ENCODE assay signal across 28 mouse cellular contexts in the genomic region with DNA sequence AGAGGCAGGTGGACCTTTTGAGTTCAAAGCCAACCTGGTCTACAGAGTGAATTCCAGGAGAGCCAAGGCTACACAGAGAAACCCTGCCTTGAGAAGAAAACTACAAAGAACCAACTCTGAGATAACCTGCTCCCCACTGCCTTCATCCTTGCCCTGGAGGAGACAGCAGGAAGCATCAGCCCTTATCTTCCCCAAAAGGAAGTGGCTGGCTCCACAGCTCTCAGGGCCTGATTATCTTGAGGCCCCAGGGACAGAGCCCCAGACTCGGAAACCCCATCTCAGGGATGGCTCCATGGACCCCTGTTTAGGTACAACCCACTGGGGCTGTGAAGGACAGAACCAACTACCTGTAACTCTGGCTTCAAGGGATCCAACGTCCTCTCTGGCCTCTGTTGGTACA. TPM values are rescaled to one million over a fixed set of nuclear protein-coding genes. Genes with fewer than 3 reads are reported as not detected.
A peak's percentile ranks its signal among the peaks of the same experiment; 100 is the strongest.
DNase-seq lines count a peak whose midpoint lies in the region; ATAC-seq and TF ChIP-seq lines count a peak whose summit lies in the region.
"Had no signal": no experiment of that assay in that cellular context is flagged by ENCODE, and none has a peak within 500 bp of the region (broad histone marks: within the 10 kb centered on the region; RNA-seq: fewer than 3 reads in every experiment).

No protein-coding gene starts in this region.

- no peak for DNase-seq in heart, embryonic 10.5 days (ENCODE audit: low spot score)
- DNase-seq in G1E (ENCODE audit: low spot score) (no peak), adipocyte (ENCODE audit: low spot score) (no peak)
- no peak for DNase-seq in embryonic facial prominence, embryonic 10.5 days (ENCODE audit: low spot score)
- DNase-seq in liver, embryonic 13.5 days = no peak
- DNase-seq in kidney, postnatal 10 days = no peak
- DNase-seq in frontal cortex, postnatal 10 days (ENCODE audit: low spot score in 2 of 2) = no peak
- DNase-seq: adrenal gland, postnatal 25 days; cerebellum, adult 11-12 months; cerebellum, postnatal 10 days; gastrocnemius, postnatal 25 days; heart, adult 2 months; kidney, adult 9 months; kidney, postnatal 14 days; lung, postnatal 36 days; right cerebral cortex, postnatal 14 days; thymus, postnatal 4 days had no signal

- H3K36me3 ChIP-seq in heart, embryonic 10.5 days = no peaks in the 10 kb centered on the region
- H3K36me3 ChIP-seq in heart, embryonic 11.5 days (ENCODE audit: control insufficient read depth, insufficient read depth, low read length) = no peaks in the 10 kb centered on the region
- no peaks in the 10 kb centered on the region for H3K36me3 ChIP-seq in G1E (replicated peaks)
- H3K36me3 ChIP-seq in embryonic facial prominence, embryonic 10.5 days (replicated peaks) = no peaks in the 10 kb centered on the region
- H3K36me3 ChIP-seq in liver, embryonic 13.5 days = no peaks in the 10 kb centered on the region
- H3K36me3 ChIP-seq: embryonic facial prominence, embryonic 12.5 days; heart, embryonic 15.5 days; hindbrain, embryonic 13.5 days; limb, embryonic 13.5 days; midbrain, embryonic 10.5 days; midbrain, embryonic 15.5 days; neural tube, embryonic 15.5 days had no signal

- no peak for ATAC-seq in heart, embryonic 11.5 days (replicated peaks; ENCODE audit: insufficient number of reproducible peaks, low FRiP score, low TSS enrichment)
- ATAC-seq in G1E (ENCODE audit: extremely low read depth, insufficient number of reproducible peaks, low FRiP score, poor library complexity, severe bottlenecking) = peak; percentile 60
- peak; percentile 39 for ATAC-seq in liver, embryonic 13.5 days (ENCODE audit: low read depth)
- ATAC-seq: forebrain, embryonic 16.5 days; intestine, postnatal 0 days; midbrain, embryonic 15.5 days; Patski had no signal

- peaks cover 10% of the 10 kb centered on the region for H3K4me1 ChIP-seq in heart, embryonic 10.5 days
- H3K4me1 ChIP-seq in heart, embryonic 11.5 days (ENCODE audit: control insufficient read depth, insufficient read depth, low read length) = peaks cover 6% of the 10 kb centered on the region; the same call in 1 of the 2 replicates
- peaks cover 6% of the 10 kb centered on the region; the same call in 1 of the 2 replicates for H3K4me1 ChIP-seq in G1E (ENCODE audit: insufficient read depth, low read depth, low read length)
- peaks cover 83% of the 10 kb centered on the region for H3K4me1 ChIP-seq in embryonic facial prominence, embryonic 10.5 days
- H3K4me1 ChIP-seq in liver, embryonic 13.5 days (replicated peaks) = peaks cover 27% of the 10 kb centered on the region
- H3K4me1 ChIP-seq: heart, embryonic 15.5 days; midbrain, embryonic 15.5 days; neural tube, embryonic 15.5 days had no signal

- H3K27ac ChIP-seq in heart, embryonic 10.5 days = 0 out of 2 replicates have a peak overlapping the region, but pooled peaks have one; percentile 13
- no peak overlapping the region for H3K27ac ChIP-seq in heart, embryonic 11.5 days (ENCODE audit: low read depth, low read length)
- peak overlapping the region; percentile 70 for H3K27ac ChIP-seq in embryonic facial prominence, embryonic 10.5 days (replicated peaks)
- H3K27ac ChIP-seq in liver, embryonic 13.5 days = no peak overlapping the region
- H3K27ac ChIP-seq: heart, adult 2 months; heart, embryonic 15.5 days; hindbrain, embryonic 13.5 days; limb, embryonic 13.5 days; midbrain, embryonic 10.5 days; midbrain, embryonic 15.5 days; neural tube, embryonic 15.5 days had no signal

- TF ChIP-seq CTCF in G1E (IDR thresholded peaks at IDR 0.05; ENCODE audit: low read depth, low read length) = no peak

- no peaks in the 10 kb centered on the region for H3K27me3 ChIP-seq in heart, embryonic 10.5 days (ENCODE audit: insufficient read depth, poor library complexity, severe bottlenecking)
- H3K27me3 ChIP-seq in heart, embryonic 11.5 days (ENCODE audit: control insufficient read depth, insufficient read depth, low read length) = no peaks in the 10 kb centered on the region
- H3K27me3 ChIP-seq in G1E (ENCODE audit: insufficient read depth, low read length) = peaks cover 11% of the 10 kb centered on the region; the same call in 1 of the 2 replicates
- no peaks in the 10 kb centered on the region for H3K27me3 ChIP-seq in embryonic facial prominence, embryonic 10.5 days (replicated peaks; ENCODE audit: low read depth, poor library complexity, severe bottlenecking)
- no peaks in the 10 kb centered on the region for H3K27me3 ChIP-seq in liver, embryonic 13.5 days
- H3K27me3 ChIP-seq: embryonic facial prominence, embryonic 12.5 days; heart, embryonic 15.5 days; hindbrain, embryonic 13.5 days; limb, embryonic 13.5 days; midbrain, embryonic 15.5 days; neural tube, embryonic 15.5 days; Patski had no signal

- 29% methylated on average over 2 of the region's 2 CpGs for WGBS in heart, embryonic 10.5 days
- 31% methylated on average over 2 of the region's 2 CpGs for WGBS in heart, embryonic 11.5 days (ENCODE audit: insufficient replicate concordance)
- WGBS in embryonic facial prominence, embryonic 10.5 days = 46% methylated on average over 2 of the region's 2 CpGs
- 10% methylated on average over 2 of the region's 2 CpGs for WGBS in liver, embryonic 13.5 days (ENCODE audit: insufficient replicate concordance)

- no peaks in the 10 kb centered on the region for H3K9me3 ChIP-seq in heart, embryonic 10.5 days
- no peaks in the 10 kb centered on the region for H3K9me3 ChIP-seq in heart, embryonic 11.5 days (replicated peaks; ENCODE audit: control insufficient read depth, low read length)
- H3K9me3 ChIP-seq in G1E (replicated peaks) = no peaks in the 10 kb centered on the region
- no peaks in the 10 kb centered on the region for H3K9me3 ChIP-seq in embryonic facial prominence, embryonic 10.5 days
- H3K9me3 ChIP-seq in liver, embryonic 13.5 days (replicated peaks) = no peaks in the 10 kb centered on the region
- H3K9me3 ChIP-seq: embryonic facial prominence, embryonic 12.5 days; heart, embryonic 15.5 days; hindbrain, embryonic 13.5 days; limb, embryonic 13.5 days; midbrain, embryonic 10.5 days; midbrain, embryonic 15.5 days; neural tube, embryonic 15.5 days had no signal

- no peak overlapping the region for H3K4me2 ChIP-seq in heart, embryonic 11.5 days
- H3K4me2 ChIP-seq in liver, embryonic 13.5 days = no peak overlapping the region
- H3K4me2 ChIP-seq: embryonic facial prominence, embryonic 12.5 days; heart, embryonic 15.5 days; hindbrain, embryonic 13.5 days; limb, embryonic 13.5 days; midbrain, embryonic 15.5 days; neural tube, embryonic 15.5 days had no signal

- H3K9ac ChIP-seq in heart, embryonic 11.5 days (ENCODE audit: low read depth, low read length) = no peak overlapping the region
- no peak overlapping the region for H3K9ac ChIP-seq in liver, embryonic 13.5 days
- H3K9ac ChIP-seq: embryonic facial prominence, embryonic 12.5 days; heart, embryonic 15.5 days; hindbrain, embryonic 13.5 days; limb, embryonic 13.5 days; midbrain, embryonic 15.5 days; neural tube, embryonic 15.5 days had no signal

- no peak overlapping the region for H3K4me3 ChIP-seq in heart, embryonic 10.5 days
- H3K4me3 ChIP-seq in heart, embryonic 11.5 days (ENCODE audit: low read depth, low read length) = no peak overlapping the region
- H3K4me3 ChIP-seq in G1E (ENCODE audit: low read depth, low read length) = no peak overlapping the region
- H3K4me3 ChIP-seq in embryonic facial prominence, embryonic 10.5 days = no peak overlapping the region
- no peak overlapping the region for H3K4me3 ChIP-seq in liver, embryonic 13.5 days (replicated peaks)
- H3K4me3 ChIP-seq: embryonic facial prominence, embryonic 12.5 days; heart, adult 2 months; heart, embryonic 15.5 days; hindbrain, embryonic 13.5 days; limb, embryonic 13.5 days; midbrain, embryonic 10.5 days; midbrain, embryonic 15.5 days; neural tube, embryonic 15.5 days had no signal

RNA-seq across cellular contexts. Expression of a gene that starts 40.1 kb away (rescaled TPM):
- 18.1 and 18.2 TPM in 2 replicates for polyA plus RNA-seq in heart, embryonic 10.5 days (2016; fragmentation: Nextera tagmentation; extraction: Ambion mirVana)
- polyA plus RNA-seq in heart, embryonic 11.5 days (2014; fragmentation: Nextera tagmentation; extraction: Ambion mirVana) = 14.4 and 14.9 TPM in 2 replicates
- total RNA-seq in G1E (2014; fragmentation: Nextera tagmentation) (49.2 and 52.0 TPM in 2 replicates), G1E (2017) (46.9 and 49.3 TPM in 2 replicates)
- polyA plus RNA-seq in G1E (2012) = 11.0 and 12.6 TPM in 2 replicates
- polyA plus RNA-seq in embryonic facial prominence, embryonic 10.5 days (2016; fragmentation: Nextera tagmentation; extraction: Ambion mirVana) = 15.9 and 17.6 TPM in 2 replicates
- polyA plus RNA-seq in liver, embryonic 13.5 days (2015; fragmentation: Nextera tagmentation; extraction: Ambion mirVana) = 14.4 and 15.0 TPM in 2 replicates

Comparison
In these comparisons a context has a peak if more than half of its experiments do, and no peak if none do; other contexts are left out.
1. H3K27ac ChIP-seq: peak in heart, embryonic 10.5 days (single experiment) and embryonic facial prominence, embryonic 10.5 days (single experiment); none in heart, embryonic 11.5 days (single experiment) and liver, embryonic 13.5 days (single experiment).